Mouse (Mus musculus) forebrain, embryonic 13.5 days (tissue): ENCODE results near the gene Pitpnm2. TPM values are rescaled to one million over a fixed set of nuclear protein-coding genes. Genes with fewer than 3 reads are reported as not detected.

Experiments
- ATAC-seq: fragments of 200-750 bp; cut with Nextera tagmentation; 2 replicates; pipeline ENCODE4 v1.8.0; 2017
- H3K27ac ChIP-seq: fragments of 300-500 bp; sonication (generic); 2 replicates; pipeline ENCODE4 v1.5.1; 2015; ENCODE audit warnings: inconsistent platforms, mild to moderate bottlenecking, moderate library complexity
- H3K27me3 ChIP-seq: fragments of 300-500 bp; sonication (generic); 2 replicates; pipeline ENCODE4 v1.6.1; 2015; ENCODE audit warnings: mild to moderate bottlenecking, inconsistent platforms
- H3K36me3 ChIP-seq: fragments of 300-500 bp; sonication (generic); 2 replicates; pipeline ENCODE4 v1.6.1; 2015; ENCODE audit warnings: mild to moderate bottlenecking, inconsistent platforms; ENCODE audit not compliant: poor library complexity, severe bottlenecking
- H3K4me1 ChIP-seq: fragments of 300-500 bp; sonication (generic); 2 replicates; pipeline ENCODE4 v1.6.1; 2015; ENCODE audit warnings: inconsistent platforms
- H3K4me2 ChIP-seq: fragments of 300-500 bp; sonication (generic); 2 replicates; pipeline ENCODE4 v1.6.1; 2015; ENCODE audit warnings: inconsistent platforms, mild to moderate bottlenecking, moderate library complexity
- H3K4me3 ChIP-seq: fragments of 300-500 bp; sonication (generic); 2 replicates; pipeline ENCODE4 v1.5.1; 2015; ENCODE audit warnings: mild to moderate bottlenecking, inconsistent platforms
- H3K9ac ChIP-seq: fragments of 300-500 bp; sonication (generic); 2 replicates; pipeline ENCODE4 v1.6.1; 2015; ENCODE audit warnings: mild to moderate bottlenecking, inconsistent platforms
- H3K9me3 ChIP-seq: fragments of 300-500 bp; sonication (generic); replicated peaks from 2 replicates; pipeline ENCODE4 v1.6.1; 2016; ENCODE audit warnings: inconsistent platforms
- WGBS: fragments of 180-500 bp; shearing (Covaris S2); methylation state at CpG from one replicate; pipeline ENCODE4 v1.1.7; 2015; 5-methylcytosine and 5-hydroxymethylcytosine counted together
- polyA plus RNA-seq: library from polyadenylated mRNA; unstranded; fragments of >200 nt; fragmentation: Nextera tagmentation; extraction: Ambion mirVana; gene quantifications from 2 replicates; pipeline ENCODE4 v1.2.1, GENCODE M21; 2015

Pitpnm2 gene
- polyA plus RNA-seq, 1 experiment from 2014 or later: 5.4 TPM

DNA sequence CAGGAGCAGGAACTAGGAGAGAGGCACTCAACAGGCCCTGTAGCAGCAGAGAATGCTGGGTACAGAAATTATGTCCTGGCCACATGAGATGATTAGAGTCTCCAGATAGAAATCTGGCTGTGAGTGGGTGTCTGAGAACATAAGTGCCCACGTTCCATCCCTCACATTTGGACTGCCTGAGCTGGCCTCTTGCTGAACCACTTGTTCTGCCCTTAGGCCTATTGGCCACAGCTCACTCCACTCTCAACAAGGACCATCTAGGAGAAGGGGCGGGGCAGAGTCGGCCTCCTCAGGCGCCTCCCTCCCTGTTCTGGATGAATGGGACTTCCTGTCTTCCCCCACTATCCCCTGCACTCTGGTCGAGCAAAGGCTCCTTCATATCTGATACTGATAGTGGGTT, 100.5 kb downstream of the Pitpnm2 start:
- Histone ChIP-seq H3K4me1 (no peaks in the 10 kb centered on the region), H3K36me3 (peaks cover 32% of the 10 kb centered on the region), H3K4me3 (no peak overlapping the region), H3K9me3 (no peaks in the 10 kb centered on the region), H3K9ac (no peak overlapping the region), H3K4me2 (no peak overlapping the region), H3K27me3 (no peaks in the 10 kb centered on the region), H3K27ac (no peak overlapping the region)
- 70% methylated on average over 5 of the region's 5 CpGs for WGBS
- no peak for ATAC-seq

DNA sequence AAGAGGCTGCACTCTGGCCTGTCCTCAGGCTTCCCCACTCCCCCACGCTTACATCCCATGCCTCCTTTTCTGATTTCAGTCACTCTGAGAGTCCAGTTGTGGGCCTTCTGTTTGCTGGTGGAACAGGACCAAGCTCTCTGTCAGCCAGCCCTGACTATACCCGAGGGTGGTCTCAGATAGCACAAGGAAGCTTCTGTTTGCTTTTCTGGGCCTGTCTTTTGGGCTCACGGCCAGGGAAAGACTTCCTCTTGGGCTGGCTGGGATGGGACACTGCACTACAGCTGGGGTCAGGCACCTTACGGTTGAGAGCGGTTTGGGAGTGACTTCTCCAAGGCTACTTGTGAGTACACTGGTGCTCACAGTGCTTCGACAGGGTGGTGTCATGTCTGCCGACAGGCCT, 111.5 kb downstream of the Pitpnm2 start:
- H3K4me2 ChIP-seq: no peak overlapping the region
- H3K27ac ChIP-seq: no peak overlapping the region
- no peaks in the 10 kb centered on the region for H3K9me3 ChIP-seq
- H3K4me3 ChIP-seq: no peak overlapping the region
- no peak overlapping the region for H3K9ac ChIP-seq
- H3K4me1 ChIP-seq: no peaks in the 10 kb centered on the region
- ATAC-seq: no peak
- WGBS: 89% methylated on average over 7 of the region's 7 CpGs
- no peaks in the 10 kb centered on the region for H3K27me3 ChIP-seq
- H3K36me3 ChIP-seq: peaks cover 70% of the 10 kb centered on the region

DNA sequence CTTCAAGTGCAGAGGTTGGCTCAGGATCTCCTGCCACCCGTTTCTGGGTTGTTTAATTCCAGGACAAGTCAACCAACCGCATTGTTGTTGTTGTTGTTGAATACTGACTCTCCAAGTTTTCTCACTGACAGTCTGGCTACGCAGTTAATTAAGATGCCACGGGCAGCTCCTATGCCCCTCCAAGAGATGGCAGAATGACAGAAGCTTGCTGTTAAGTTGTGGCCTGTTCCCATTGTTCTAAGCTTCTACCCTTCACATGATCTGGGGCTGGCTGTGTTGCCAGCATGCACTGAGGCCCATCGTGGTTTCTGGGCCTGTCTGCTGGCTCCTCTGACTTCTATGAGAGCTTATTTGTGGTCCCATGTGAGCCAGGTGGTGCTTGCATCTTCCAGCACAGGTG, 115.3 kb downstream of the Pitpnm2 start:
- WGBS: 88% methylated on average over 5 of the region's 5 CpGs
- no peak overlapping the region for H3K27ac ChIP-seq
- H3K4me1 ChIP-seq: no peaks in the 10 kb centered on the region
- H3K9me3 ChIP-seq: no peaks in the 10 kb centered on the region
- no peak overlapping the region for H3K9ac ChIP-seq
- no peak overlapping the region for H3K4me3 ChIP-seq
- H3K27me3 ChIP-seq: no peaks in the 10 kb centered on the region
- no peak for ATAC-seq
- no peak overlapping the region for H3K4me2 ChIP-seq
- peaks cover 80% of the 10 kb centered on the region for H3K36me3 ChIP-seq

DNA sequence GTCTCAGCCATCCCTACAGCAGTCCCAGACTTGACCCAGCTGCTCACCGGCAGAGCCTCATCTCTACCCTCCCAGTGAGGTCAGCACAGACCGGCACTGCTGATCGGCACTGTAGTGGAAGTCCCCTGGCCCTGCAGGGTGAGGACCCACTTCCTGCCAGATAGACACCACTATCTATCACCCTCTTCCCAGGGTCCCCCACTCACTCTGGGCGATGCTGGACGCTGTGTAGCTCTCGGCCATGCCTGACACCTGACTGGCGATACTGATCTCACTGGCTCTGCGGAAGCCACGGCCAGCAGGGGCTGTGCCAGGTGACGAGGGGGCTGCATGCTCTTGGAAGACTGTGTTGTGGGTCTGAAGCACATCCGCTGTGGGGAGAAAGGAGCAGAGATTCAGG, 124.5 kb downstream of the Pitpnm2 start:
- Histone ChIP-seq H3K9ac (no peak overlapping the region), H3K27ac (no peak overlapping the region), H3K4me2 (no peak overlapping the region), H3K9me3 (no peaks in the 10 kb centered on the region), H3K4me1 (no peaks in the 10 kb centered on the region), H3K27me3 (no peaks in the 10 kb centered on the region), H3K36me3 (peaks cover 87% of the 10 kb centered on the region), H3K4me3 (no peak overlapping the region)
- WGBS: 94% methylated on average over 11 of the region's 11 CpGs
- ATAC-seq: no peak

DNA sequence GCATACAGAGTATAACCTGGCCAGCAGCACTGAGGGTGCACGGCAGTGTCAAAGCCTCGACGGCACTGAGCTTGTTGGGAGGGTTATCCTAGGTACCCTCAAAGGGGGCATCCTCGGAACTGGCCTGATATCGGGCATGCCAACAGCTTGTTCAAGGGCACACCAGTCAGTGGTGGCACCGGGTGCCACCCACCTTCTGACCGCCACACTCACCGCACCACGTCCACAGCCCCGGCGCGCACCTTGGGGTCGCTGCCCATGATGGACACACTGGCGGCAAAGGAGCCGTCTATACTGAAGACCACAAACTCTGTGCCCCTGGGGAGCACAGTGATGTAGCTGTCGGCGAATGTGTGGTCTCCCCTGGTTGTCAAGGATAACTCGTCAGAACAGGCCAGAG, 127.2 kb downstream of the Pitpnm2 start:
- 94% methylated on average over 18 of the region's 18 CpGs for WGBS
- Histone ChIP-seq H3K36me3 (peaks cover 88% of the 10 kb centered on the region), H3K4me2 (no peak overlapping the region), H3K4me1 (peaks cover 5% of the 10 kb centered on the region), H3K4me3 (no peak overlapping the region), H3K9me3 (no peaks in the 10 kb centered on the region), H3K27me3 (no peaks in the 10 kb centered on the region), H3K9ac (no peak overlapping the region), H3K27ac (no peak overlapping the region)
- ATAC-seq: no peak

DNA sequence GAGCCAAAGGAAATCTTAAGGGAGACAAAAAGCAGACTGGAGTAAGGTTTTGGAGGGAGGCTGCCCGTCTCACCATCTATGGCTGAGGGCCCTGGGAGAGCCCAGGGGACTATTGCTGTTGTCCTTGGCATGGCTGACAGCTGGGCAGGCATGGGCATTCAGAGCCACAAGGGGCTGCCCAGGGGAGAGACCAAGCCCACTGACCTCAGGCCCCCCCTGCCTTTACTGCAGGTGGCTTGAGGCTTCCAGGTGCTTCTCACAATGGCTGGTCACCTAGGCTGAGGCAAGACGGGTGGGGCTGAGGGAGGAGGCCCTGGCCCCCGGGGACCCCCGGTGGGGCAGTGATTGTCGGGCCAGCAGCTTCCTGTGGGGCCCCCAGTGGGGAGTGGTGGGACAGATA, 130.4 kb downstream of the Pitpnm2 start:
- Histone ChIP-seq H3K9me3 (no peaks in the 10 kb centered on the region), H3K36me3 (peaks cover 78% of the 10 kb centered on the region), H3K4me3 (no peak overlapping the region), H3K4me2 (no peak overlapping the region), H3K4me1 (peaks cover 20% of the 10 kb centered on the region), H3K27ac (no peak overlapping the region), H3K27me3 (no peaks in the 10 kb centered on the region), H3K9ac (no peak overlapping the region)
- WGBS: 85% methylated on average over 5 of the region's 5 CpGs
- no peak for ATAC-seq

DNA sequence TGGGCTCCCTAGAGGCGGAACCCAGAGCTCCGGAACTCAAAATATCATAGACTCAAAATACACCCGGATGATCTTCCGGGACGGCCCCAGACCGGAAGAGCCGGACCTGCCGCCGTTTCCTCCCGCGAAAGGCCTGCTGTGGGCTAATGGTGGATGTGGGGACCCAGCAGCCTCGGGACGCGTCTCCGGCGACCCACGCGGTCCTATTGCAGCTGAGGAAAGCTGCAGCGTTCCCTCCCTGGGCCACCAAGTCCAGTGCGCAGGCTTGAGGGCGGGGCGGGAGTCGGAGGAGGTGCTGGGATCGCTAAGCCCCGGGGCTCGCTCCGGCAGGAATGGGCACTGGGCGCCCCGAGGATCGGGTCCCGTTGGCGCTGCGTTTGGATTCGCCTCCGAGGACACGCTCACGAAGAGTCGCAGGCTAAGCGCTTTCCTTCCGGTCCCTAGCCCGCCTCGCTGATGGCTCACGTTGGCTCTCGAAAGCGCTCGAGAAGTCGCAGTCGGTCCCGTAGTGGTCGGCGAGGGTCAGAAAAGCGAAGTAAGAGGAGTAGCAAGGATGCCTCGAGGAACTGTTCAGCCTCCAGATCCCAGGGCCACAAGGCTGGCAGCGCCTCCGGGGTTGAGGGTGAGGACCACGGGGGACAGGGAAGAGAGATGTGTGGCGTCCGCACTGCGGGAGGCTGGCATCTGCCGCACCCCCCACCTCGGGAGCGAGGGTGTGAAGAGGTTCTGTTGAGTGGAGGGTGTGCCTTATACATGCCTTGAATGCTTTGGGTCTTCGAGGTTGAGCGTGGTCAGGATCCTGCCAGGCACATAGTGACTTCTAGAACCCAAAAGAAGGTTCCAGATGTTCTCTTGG, 133.3 kb downstream of the Pitpnm2 start, which contains the start of gene Arl6ip4:
TSS of gene Arl6ip4 (plus strand) at position 100 of the 856 bp plus-strand sequence.
- Histone ChIP-seq H3K4me1 (peaks cover 37% of the 10 kb centered on the region), H3K27ac (peak within 1 kb of the TSS; percentile 78), H3K36me3 (peaks cover 52% of the 10 kb centered on the region), H3K9me3 (no peaks in the 10 kb centered on the region), H3K27me3 (no peaks in the 10 kb centered on the region), H3K4me2 (peak within 1 kb of the TSS; percentile 98), H3K4me3 (peak within 1 kb of the TSS; percentile 94), H3K9ac (peak within 1 kb of the TSS; percentile 94)
- ATAC-seq: peak; percentile 15; the same call in 1 of the 2 replicates
- WGBS: 3% methylated on average over 64 of the region's 64 CpGs

DNA sequence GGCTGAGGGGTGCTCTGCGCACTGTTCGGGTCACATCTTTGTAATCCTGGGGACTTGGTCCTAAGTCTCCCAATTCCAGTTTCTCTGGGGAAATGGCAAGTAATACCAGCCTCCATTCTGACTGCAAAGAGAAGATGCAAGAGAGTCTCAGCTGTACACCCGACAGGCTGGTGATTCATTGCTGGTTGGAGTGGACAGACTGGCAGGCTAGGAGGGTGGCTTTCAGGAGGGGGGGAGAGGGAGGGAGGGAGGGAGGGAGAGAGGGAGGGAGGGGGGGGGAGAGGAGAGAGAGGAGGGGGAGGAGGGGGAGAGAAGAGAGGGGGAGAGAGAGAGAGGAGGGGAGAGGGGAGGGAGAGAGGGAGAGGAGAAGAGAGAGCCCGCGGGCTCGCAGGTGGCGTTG, 134.0 kb downstream of the Pitpnm2 start:
- Histone ChIP-seq H3K4me3 (peak overlapping the region; percentile 94), H3K27me3 (no peaks in the 10 kb centered on the region), H3K27ac (peak overlapping the region; percentile 78), H3K9me3 (no peaks in the 10 kb centered on the region), H3K4me2 (peak overlapping the region; percentile 98), H3K9ac (peak overlapping the region; percentile 94), H3K4me1 (peaks cover 41% of the 10 kb centered on the region), H3K36me3 (peaks cover 45% of the 10 kb centered on the region)
- 23% methylated on average over 7 of the region's 7 CpGs for WGBS
- ATAC-seq: no peak

DNA sequence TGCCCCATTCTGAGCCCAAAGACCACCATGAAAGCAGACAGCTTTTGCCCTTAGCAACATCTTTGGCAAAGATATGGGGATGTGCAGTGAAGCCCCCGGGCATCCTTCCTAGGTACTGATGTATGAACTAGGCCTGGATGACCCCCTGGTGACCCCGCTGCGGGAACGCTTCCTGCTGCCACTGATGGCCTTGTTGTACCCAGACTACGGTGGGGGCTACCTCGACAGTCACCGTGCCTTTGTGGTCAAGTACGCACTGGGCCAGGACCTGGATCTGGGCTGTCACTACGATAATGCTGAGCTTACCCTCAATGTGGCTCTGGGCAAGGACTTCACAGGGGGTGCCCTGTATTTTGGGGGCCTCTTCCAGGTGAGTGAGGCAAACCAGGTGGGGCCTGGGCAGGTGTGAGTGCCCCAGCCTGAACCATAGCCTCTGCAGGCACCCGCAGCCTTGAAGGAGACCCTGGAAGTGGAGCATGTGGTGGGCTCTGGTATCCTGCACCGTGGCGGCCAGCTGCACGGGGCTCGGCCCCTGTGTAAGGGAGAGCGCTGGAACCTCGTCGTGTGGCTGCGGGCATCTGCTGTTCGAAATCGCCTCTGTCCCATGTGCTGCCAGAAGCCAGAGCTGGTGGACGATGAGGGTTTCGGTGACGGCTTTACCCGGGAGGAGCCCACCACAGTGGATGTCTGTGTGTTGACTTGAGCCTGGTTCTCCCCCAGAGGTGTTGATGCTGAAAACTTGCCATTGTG, 135.1 kb downstream of the Pitpnm2 start:
- no peak overlapping the region for H3K4me2 ChIP-seq
- no peaks in the 10 kb centered on the region for H3K27me3 ChIP-seq
- WGBS: 94% methylated on average over 24 of the region's 24 CpGs
- no peaks in the 10 kb centered on the region for H3K9me3 ChIP-seq
- H3K9ac ChIP-seq: no peak overlapping the region
- H3K4me3 ChIP-seq: peak overlapping the region; percentile 0; the same call in 1 of the 2 replicates
- H3K4me1 ChIP-seq: peaks cover 41% of the 10 kb centered on the region
- no peak overlapping the region for H3K27ac ChIP-seq
- peaks cover 34% of the 10 kb centered on the region for H3K36me3 ChIP-seq
- ATAC-seq: no peak

DNA sequence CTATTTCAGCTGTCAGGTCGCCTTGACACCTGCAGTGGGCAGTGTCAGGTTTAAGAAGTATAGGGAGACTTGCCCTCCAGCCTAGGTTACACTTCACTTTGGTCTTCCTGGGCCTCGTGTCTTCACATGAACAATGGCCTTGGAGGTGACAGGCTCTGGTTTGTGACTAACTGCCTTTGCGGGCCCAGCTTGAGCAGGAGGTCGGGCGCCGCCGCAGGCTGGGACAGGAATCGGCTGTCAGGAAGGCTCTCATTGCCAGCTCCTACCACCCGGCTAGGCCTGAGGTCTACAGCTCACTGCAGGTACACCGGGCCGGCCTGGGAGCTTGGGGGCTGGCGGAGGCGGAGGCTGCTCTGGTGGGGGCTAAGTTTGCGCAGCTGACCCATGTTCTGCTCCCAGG, 136.5 kb downstream of the Pitpnm2 start:
- H3K9ac ChIP-seq: peak overlapping the region; percentile 79
- peaks cover 20% of the 10 kb centered on the region for H3K36me3 ChIP-seq
- H3K27me3 ChIP-seq: no peaks in the 10 kb centered on the region
- H3K4me1 ChIP-seq: peaks cover 41% of the 10 kb centered on the region
- 0 out of 2 replicates have a peak overlapping the region, but pooled peaks have one; percentile 66 for H3K27ac ChIP-seq
- no peak for ATAC-seq
- peak overlapping the region; percentile 92 for H3K4me2 ChIP-seq
- no peaks in the 10 kb centered on the region for H3K9me3 ChIP-seq
- peak overlapping the region; percentile 93 for H3K4me3 ChIP-seq
- 16% methylated on average over 14 of the region's 14 CpGs for WGBS

DNA sequence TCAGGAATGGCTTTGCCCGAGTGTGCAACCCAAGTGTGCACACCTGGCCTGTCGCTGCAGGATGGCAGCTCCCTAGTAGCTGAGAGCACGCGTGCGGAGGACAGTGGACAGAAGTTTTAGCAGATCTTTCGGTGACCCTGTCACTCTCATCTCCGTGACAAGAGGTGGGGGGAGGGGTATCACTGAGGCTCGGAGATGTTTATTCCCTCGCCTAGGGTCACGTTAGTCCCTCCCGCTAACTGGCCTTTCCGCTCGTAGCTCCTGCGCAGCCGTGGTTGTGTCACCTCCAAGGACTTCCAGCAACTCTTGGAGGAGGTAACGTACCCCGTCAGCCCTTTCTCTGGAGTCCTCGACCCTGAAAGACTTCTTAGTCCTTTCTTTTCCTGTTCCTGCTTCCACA, 137.0 kb downstream of the Pitpnm2 start:
- Histone ChIP-seq H3K4me3 (peak overlapping the region; percentile 93), H3K27ac (peak overlapping the region; percentile 66), H3K4me1 (peaks cover 38% of the 10 kb centered on the region), H3K9me3 (no peaks in the 10 kb centered on the region), H3K36me3 (peaks cover 15% of the 10 kb centered on the region; the same call in 1 of the 2 replicates), H3K9ac (peak overlapping the region; percentile 79), H3K27me3 (no peaks in the 10 kb centered on the region), H3K4me2 (peak overlapping the region; percentile 92)
- ATAC-seq: no peak
- WGBS: 2% methylated on average over 18 of the region's 18 CpGs
